Mouse (Mus musculus) heart, embryonic 10.5 days (tissue): ENCODE measurements around the gene Adamts8. TPM values are rescaled to one million over a fixed set of nuclear protein-coding genes. Genes with fewer than 3 reads are reported as not detected.

ENCODE experiments used
- DNase-seq: peaks from one replicate; pipeline ENCODE4 v3.0.0-alpha.2; 2017; ENCODE audit warnings: low spot score
- H3K27ac ChIP-seq: fragments of 300-500 bp; sonication (generic); 2 replicates; pipeline ENCODE4 v1.5.1; 2016; ENCODE audit warnings: mild to moderate bottlenecking
- H3K27me3 ChIP-seq: fragments of 300-500 bp; sonication (generic); 2 replicates; pipeline ENCODE4 v1.6.1; 2016; ENCODE audit warnings: mild to moderate bottlenecking; ENCODE audit not compliant: poor library complexity, insufficient read depth, severe bottlenecking
- H3K36me3 ChIP-seq: fragments of 300-500 bp; sonication (generic); 2 replicates; pipeline ENCODE4 v1.6.1; 2016; ENCODE audit warnings: mild to moderate bottlenecking, moderate library complexity
- H3K4me1 ChIP-seq: fragments of 300-500 bp; sonication (generic); 2 replicates; pipeline ENCODE4 v1.6.1; 2016; ENCODE audit warnings: mild to moderate bottlenecking
- H3K4me3 ChIP-seq: fragments of 300-500 bp; sonication (generic); 2 replicates; pipeline ENCODE4 v1.5.1; 2016; ENCODE audit warnings: mild to moderate bottlenecking, moderate library complexity
- H3K9me3 ChIP-seq: fragments of 300-500 bp; sonication (generic); 2 replicates; pipeline ENCODE4 v1.6.1; 2016; ENCODE audit warnings: mild to moderate bottlenecking, moderate library complexity
- WGBS: fragments of 180-500 bp; shearing (Covaris S2); methylation state at CpG from one replicate; pipeline ENCODE4 v1.1.7; 2016; 5-methylcytosine and 5-hydroxymethylcytosine counted together
- polyA plus RNA-seq: library from polyadenylated mRNA; unstranded; fragments of >200 nt; fragmentation: Nextera tagmentation; extraction: Ambion mirVana; gene quantifications from 2 replicates; pipeline ENCODE4 v1.2.1, GENCODE M21; 2016

Adamts8 gene
- polyA plus RNA-seq, 1 experiment from 2014 or later, result 1.3 TPM

GRCm38 (mm10) chr9:31010749-31011148 is 68.4 kb downstream of the Adamts8 start:
- Histone ChIP-seq H3K36me3 (no peaks in the 10 kb centered on the region), H3K9me3 (no peaks in the 10 kb centered on the region), H3K4me3 (no peak overlapping the region), H3K27ac (peak overlapping the region; percentile 67; the same call in 1 of the 2 replicates), H3K27me3 (no peaks in the 10 kb centered on the region), H3K4me1 (peaks cover 13% of the 10 kb centered on the region)
- DNase-seq, result no peak
- 78% methylated on average over 3 of the region's 3 CpGs for WGBS

DNA sequence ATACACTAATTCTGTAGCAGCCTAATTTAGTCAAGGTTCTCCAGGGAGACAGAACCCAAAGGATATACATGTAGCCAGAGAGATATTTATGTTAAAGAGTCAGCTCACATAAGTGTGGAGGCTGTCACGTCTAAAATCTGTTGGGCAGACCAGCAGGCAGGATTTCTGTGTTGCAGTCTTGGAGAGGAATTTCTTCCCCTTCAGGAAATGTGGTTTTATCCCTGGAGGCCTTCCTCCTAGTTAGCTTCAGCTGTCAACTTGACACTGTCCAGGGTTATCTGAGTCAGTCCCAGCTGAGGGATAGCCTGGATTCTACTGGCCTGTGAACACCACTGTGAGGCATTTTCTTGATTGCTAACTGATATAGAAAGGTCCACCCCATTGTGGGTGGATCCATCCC is 69.2 kb downstream of the Adamts8 start:
- peak; percentile 77 for DNase-seq
- Histone ChIP-seq H3K9me3 (no peaks in the 10 kb centered on the region), H3K4me1 (peaks cover 13% of the 10 kb centered on the region), H3K27me3 (no peaks in the 10 kb centered on the region), H3K36me3 (no peaks in the 10 kb centered on the region), H3K4me3 (no peak overlapping the region), H3K27ac (peak overlapping the region; percentile 67; the same call in 1 of the 2 replicates)
- WGBS, result 6% methylated on average over 1 of the region's 1 CpGs

DNA sequence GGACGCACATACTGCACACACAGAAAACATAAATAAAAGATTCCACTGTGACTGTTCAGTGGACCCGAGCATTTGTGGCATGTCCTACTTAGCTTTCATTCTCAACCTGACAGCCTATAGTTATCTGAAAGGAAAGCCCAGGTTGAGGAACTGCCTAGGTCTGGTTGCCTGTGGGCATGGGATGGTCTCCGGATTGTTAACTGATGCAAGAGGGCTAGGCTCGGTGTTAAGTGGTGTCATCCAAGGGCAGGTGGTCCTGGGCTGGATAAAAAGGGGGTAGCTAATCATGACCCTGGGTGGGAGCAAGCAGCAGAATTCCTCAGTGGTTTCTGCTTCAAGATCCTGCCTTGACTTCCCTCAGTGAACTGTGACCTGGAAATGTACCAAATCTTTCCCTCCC is 70.3 kb downstream of the Adamts8 start:
- peaks cover 13% of the 10 kb centered on the region for H3K4me1 ChIP-seq
- no peak for DNase-seq
- H3K4me3 ChIP-seq, result no peak overlapping the region
- WGBS, result 86% methylated on average over 4 of the region's 4 CpGs
- H3K9me3 ChIP-seq, result no peaks in the 10 kb centered on the region
- no peaks in the 10 kb centered on the region for H3K36me3 ChIP-seq
- no peak overlapping the region for H3K27ac ChIP-seq
- H3K27me3 ChIP-seq, result no peaks in the 10 kb centered on the region

- no peak overlapping the region for H3K4me3 ChIP-seq
- WGBS, result 75% methylated on average over 4 of the region's 4 CpGs
- H3K4me1 ChIP-seq, result peaks cover 13% of the 10 kb centered on the region
- no peak overlapping the region for H3K27ac ChIP-seq
- no peaks in the 10 kb centered on the region for H3K9me3 ChIP-seq
- no peaks in the 10 kb centered on the region for H3K36me3 ChIP-seq
- no peak for DNase-seq
- H3K27me3 ChIP-seq, result no peaks in the 10 kb centered on the region
These were observed 71.1 kb downstream of the Adamts8 start for GRCm38 (mm10) chr9:31013415-31013814.

Other genes with a start within 250 kb of the Adamts8 start
- gene Adamts15, start 20.1 kb upstream of the Adamts8 start, polyA plus RNA-seq, result 6.4 and 7.9 TPM in 2 replicates
- gene Zbtb44, start 88.1 kb downstream of the Adamts8 start, polyA plus RNA-seq, result 4.6 and 6.1 TPM in 2 replicates
- gene St14, start 189.3 kb downstream of the Adamts8 start, polyA plus RNA-seq, result 2.3 and 5.9 TPM in 2 replicates